Mouse (Mus musculus) cerebellum, adult 11-12 months (tissue): ENCODE measurements around the gene Tmem141.

Source experiments
- DNase-seq: peaks from one replicate; pipeline ENCODE4 v3.0.0; 2022

The Tmem141 gene

GRCm38 (mm10) chr2:25621229-25622200 is at the start of gene Tmem141:
Gene Tmem141 (minus strand): TSS chr2:25622005.
- peak; percentile 94 for DNase-seq

GRCm38 (mm10) chr2:25666516-25666915 is 44.7 kb upstream of the Tmem141 start:
- DNase-seq, result no peak

- no peak for DNase-seq
These were observed 42.3 kb upstream of the Tmem141 start for GRCm38 (mm10) chr2:25664125-25664524.

- DNase-seq, result no peak
These were observed 41.7 kb upstream of the Tmem141 start for GRCm38 (mm10) chr2:25663511-25663910.

- no peak for DNase-seq
These were observed 39.6 kb upstream of the Tmem141 start for GRCm38 (mm10) chr2:25661245-25661970.

GRCm38 (mm10) chr2:25660279-25660678 is 38.5 kb upstream of the Tmem141 start:
- no peak for DNase-seq

GRCm38 (mm10) chr2:25657652-25658051 is 35.8 kb upstream of the Tmem141 start, which contains the start of gene Lcn5:
Gene Lcn5 (plus strand): TSS chr2:25657952.
- no peak for DNase-seq

GRCm38 (mm10) chr2:25657246-25657645 is 35.4 kb upstream of the Tmem141 start:
- peak; percentile 27 for DNase-seq

- no peak for DNase-seq
These were observed 34.9 kb upstream of the Tmem141 start for GRCm38 (mm10) chr2:25656691-25657090.

- DNase-seq, result no peak
These were observed 32.7 kb upstream of the Tmem141 start for GRCm38 (mm10) chr2:25654502-25654901.

- DNase-seq, result no peak
These were observed 31.1 kb upstream of the Tmem141 start, which contains the start of gene Lcn8 for GRCm38 (mm10) chr2:25652902-25653301. Gene Lcn8 (plus strand): TSS chr2:25653120.

- no peak for DNase-seq
These were observed 18.1 kb upstream of the Tmem141 start for GRCm38 (mm10) chr2:25639890-25640289.

GRCm38 (mm10) chr2:25634046-25634445 is 12.2 kb upstream of the Tmem141 start:
- DNase-seq, result no peak

GRCm38 (mm10) chr2:25633616-25634015 is 11.8 kb upstream of the Tmem141 start:
- no peak for DNase-seq

- DNase-seq, result no peak
These were observed 6.9 kb upstream of the Tmem141 start for GRCm38 (mm10) chr2:25628738-25629137.

GRCm38 (mm10) chr2:25627811-25628210 is 6.0 kb upstream of the Tmem141 start, which contains the start of gene Fcna:
Gene Fcna (minus strand): TSS chr2:25628030.
- no peak for DNase-seq

GRCm38 (mm10) chr2:25625986-25626385 is 4.2 kb upstream of the Tmem141 start:
- no peak for DNase-seq

- no peak for DNase-seq
These were observed 965 bp downstream of the Tmem141 start for GRCm38 (mm10) chr2:25620852-25621228.

- no peak for DNase-seq
These were observed 1.4 kb downstream of the Tmem141 start for GRCm38 (mm10) chr2:25620386-25620785.

- DNase-seq, result no peak
These were observed 4.2 kb downstream of the Tmem141 start, which contains the start of gene Ccdc183 for GRCm38 (mm10) chr2:25617578-25617977. Gene Ccdc183 (minus strand): TSS chr2:25617678.

- DNase-seq, result peak; percentile 15
These were observed 5.4 kb downstream of the Tmem141 start for GRCm38 (mm10) chr2:25616398-25616797.

- peak; percentile 65 for DNase-seq
These were observed 13.1 kb downstream of the Tmem141 start for GRCm38 (mm10) chr2:25608671-25609070.
